Mouse (Mus musculus) ES-Bruce4 (cell line): ENCODE data around the gene Mfap2.

ENCODE experiments used
- CTCF ChIP-seq: IDR thresholded peaks from one replicate; pipeline ENCODE4 v1.8.1; 2011; ENCODE audit warnings: low read depth, low read length
- EP300 ChIP-seq: IDR thresholded peaks from 2 replicates; pipeline ENCODE4 v1.6.1; 2011; ENCODE audit warnings: low read depth, low read length; ENCODE audit not compliant: insufficient read depth
- POLR2A ChIP-seq: IDR thresholded peaks from one replicate; pipeline ENCODE4 v1.8.1; 2011; ENCODE audit warnings: low read length; ENCODE audit not compliant: insufficient read depth

DNA sequence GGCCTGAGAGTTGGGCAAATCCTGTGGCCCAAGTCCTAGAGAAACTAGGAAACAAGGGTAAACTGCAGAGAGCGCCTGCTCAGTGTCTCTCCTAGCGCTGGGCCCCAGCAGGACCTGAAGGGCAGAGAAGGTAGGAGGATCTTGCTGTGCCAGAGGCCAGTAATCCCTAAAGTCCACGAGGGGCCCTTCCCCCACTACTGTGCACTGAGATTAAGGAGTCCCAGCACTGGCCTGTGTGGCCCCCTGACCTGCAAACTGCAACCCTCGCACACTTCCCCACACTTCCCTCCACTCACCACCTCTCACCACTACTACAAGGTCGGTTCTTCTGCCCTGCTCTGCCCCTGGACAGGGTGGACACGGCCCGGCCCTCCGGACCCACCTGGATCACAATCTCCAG lies 42.9 kb downstream of the Mfap2 start:
- no peak for TF ChIP-seq POLR2A
- no peak for TF ChIP-seq EP300
- TF ChIP-seq CTCF: no peak
